Mouse (Mus musculus): ENCODE results near the gene Ccdc13.

DNA sequence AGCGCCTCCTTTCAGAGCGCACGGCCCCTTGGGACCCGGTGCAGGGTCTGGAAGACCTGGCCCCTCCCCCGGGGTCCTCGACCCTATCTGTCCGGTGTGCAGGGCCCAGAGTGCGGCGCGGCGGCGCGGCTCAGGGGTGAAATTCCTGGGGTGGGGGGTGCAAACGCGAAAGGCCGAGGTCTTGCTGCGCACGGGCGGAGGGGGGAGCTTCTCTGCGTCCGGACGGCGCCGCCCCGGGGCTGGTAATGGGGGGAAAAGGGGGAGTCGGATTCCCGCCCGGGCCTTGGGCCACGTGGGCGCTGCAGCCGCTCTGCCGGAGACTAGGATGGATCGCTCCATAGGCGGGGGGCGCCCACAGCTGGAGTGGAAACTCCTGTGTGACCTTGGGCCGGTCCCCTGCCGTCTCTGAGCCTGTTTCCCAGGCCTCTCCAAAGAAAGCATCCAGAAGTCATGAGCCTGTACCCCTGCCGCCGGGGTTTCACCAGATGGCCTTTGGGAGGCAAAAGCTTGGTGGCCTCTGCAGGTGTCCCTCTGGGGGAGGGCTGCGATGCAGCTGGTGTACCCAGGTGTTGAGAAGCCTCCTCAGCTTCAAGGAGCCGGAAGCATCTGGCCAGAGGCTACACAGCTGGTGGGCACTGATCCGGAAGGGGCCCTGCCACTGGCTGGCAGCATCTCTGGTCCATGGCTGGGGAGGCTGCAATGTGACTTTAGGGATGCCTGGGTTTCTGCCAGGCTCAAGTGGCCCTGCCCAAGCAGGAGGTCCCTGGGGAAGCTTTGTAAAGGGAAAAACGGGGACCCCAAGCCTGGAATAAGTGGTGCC, 78.8 kb downstream of the Ccdc13 start:
- TF ChIP-seq POLR2A (IDR thresholded peaks at IDR 0.05; ENCODE audit: insufficient read length, low read depth) (no peak), POLR2AphosphoS2 (IDR thresholded peaks at IDR 0.05; ENCODE audit: insufficient read length, low read depth) (no peak), MYOD1 (IDR thresholded peaks at IDR 0.05; ENCODE audit: control insufficient read depth in 1 of 3, insufficient read length in 2 of 3, low read depth in 2 of 3) (no peak), MAX (IDR thresholded peaks at IDR 0.05; ENCODE audit: low read depth) (no peak), E2F4 (IDR thresholded peaks at IDR 0.05; ENCODE audit: insufficient read depth) (no peak), TCF3 (IDR thresholded peaks at IDR 0.05; ENCODE audit: insufficient read length, low read depth) (no peak), USF1 (IDR thresholded peaks at IDR 0.05; ENCODE audit: low read depth) (no peak), TCF12 (IDR thresholded peaks at IDR 0.05; ENCODE audit: insufficient read depth, poor library complexity, severe bottlenecking) (no peak), MYOG (IDR thresholded peaks at IDR 0.05; ENCODE audit: control insufficient read depth in 1 of 3, insufficient read depth in 1 of 3, insufficient read length in 2 of 3, low read depth in 2 of 3) (peak in 1 of 3 experiments; percentile 1), SRF (IDR thresholded peaks at IDR 0.05; ENCODE audit: control insufficient read depth, insufficient read length, low read depth) (no peak), REST (IDR thresholded peaks at IDR 0.05; ENCODE audit: insufficient read depth, insufficient read length) (no peak)

All from myocyte (in vitro differentiated cells).